Mouse (Mus musculus): ENCODE data around the gene Adam20. TPM values are rescaled to one million over a fixed set of nuclear protein-coding genes. Genes with fewer than 3 reads are reported as not detected.
"Not testable (repeated sequence)": the region's sequence is repeated elsewhere in the genome, so short reads cannot be mapped to it uniquely, and the experiment has no call there.

Gene Adam20
- total RNA-seq (2022) = not detected

DNA sequence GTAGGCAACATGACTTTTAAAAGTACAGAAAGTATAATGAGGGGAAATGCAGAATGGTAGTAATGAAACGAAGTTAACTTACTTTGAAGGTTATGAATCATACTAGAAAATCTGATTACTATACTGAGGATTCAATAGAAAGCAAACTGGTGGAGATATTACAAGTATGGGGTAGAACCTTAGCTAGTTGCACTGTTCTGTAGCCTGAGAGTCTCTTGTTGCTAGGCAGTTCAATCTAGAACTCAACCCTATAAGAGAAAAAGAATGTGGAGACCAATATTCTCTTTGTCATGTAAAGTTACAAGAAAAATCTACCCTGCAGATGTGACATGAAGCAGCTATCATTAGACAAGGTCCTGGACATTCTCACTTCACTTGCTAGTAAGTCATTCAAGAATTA, at the start of gene Adam20:
Gene Adam20, plus strand, starts transcription at position 301 of the 400 bp plus-strand sequence.
- not testable (repeated sequence) for DNase-seq (ENCODE audit: low spot score)

DNA sequence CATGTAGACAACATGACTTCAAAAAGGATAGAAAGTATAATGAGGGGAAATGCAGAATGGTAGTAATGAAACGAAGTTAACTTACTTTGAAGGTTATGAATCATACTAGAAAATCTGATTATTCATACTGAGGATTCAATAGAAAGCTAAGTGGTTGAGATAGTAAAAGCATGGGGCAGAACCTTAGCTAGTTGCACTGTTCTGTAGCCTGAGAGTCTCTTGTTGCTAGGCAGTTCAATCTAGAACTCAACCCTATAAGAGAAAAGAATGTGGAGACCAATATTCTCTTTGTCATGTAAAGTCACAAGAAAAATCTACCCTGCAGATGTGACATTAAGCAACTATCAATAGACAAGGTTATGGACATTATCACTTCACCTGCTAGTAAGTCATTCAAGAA, 41.2 kb upstream of the Adam20 start, which contains the start of gene Adam25:
Gene Adam25, plus strand, starts transcription at position 301 of the 400 bp plus-strand sequence.
- not testable (repeated sequence) for DNase-seq (ENCODE audit: low spot score)

DNA sequence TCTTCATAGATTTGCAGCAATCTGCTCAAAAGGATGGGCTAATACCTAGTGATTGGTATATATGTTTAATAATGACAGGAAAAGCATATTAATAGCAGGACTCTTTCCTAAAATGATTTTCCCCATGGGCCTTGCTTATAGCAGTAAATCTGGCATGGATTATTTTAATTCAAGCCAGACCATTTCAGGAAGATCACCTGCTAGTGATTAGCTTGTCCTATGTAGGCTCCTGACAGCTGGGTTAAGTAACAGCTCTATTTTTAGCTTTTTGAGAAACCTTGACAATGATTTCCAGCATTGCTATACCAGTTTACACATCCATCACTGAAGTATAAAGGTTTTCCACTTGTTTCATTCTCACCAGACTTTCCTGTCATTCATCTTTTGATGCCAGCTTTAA, 9.8 kb upstream of the Adam20 start:
- no peak for DNase-seq (ENCODE audit: low spot score)

DNA sequence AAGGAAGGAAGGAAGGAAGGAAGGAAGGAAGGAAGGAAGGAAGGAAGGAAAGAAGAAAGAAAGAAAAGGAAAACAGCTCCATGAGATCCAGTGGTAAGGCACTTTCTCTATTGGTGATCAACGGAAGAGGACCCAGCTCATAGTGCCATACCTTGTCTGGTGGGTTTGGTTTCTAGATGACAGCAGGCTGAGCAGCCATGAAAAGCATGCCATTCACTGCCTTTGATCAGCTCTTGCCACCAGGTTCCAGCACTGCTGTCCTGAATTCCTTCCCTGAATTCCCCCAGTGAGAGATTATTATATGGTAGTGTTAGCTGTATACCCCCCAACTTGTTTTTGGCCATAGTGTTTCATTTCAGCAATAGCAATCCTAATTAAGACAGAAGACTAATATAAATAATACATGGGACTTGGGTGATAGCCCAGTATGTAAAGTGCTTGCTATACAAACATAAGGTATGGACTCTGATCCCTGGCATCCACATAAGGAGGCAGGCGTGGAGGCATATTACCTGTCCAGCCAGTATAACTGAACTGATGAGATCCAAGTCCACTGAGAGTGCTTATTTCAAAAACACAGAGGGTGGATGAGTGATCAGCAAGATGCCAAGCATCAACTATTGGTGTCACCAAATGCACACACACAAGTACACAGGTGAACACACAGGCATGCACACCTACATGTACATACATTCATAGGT, 10.5 kb downstream of the Adam20 start:
- no peak for DNase-seq (ENCODE audit: low spot score)

Other genes starting within 250 kb of the Adam20 start
- gene Adam24, start 118.2 kb upstream of the Adam20 start, total RNA-seq (2022) = not detected
- gene Adam25, start 41.1 kb upstream of the Adam20 start, total RNA-seq (2022) = not detected
- not detected for gene Adam39, start 29.7 kb downstream of the Adam20 start, total RNA-seq (2022)